Mouse (Mus musculus) adrenal gland (tissue): ENCODE results near the gene Tmem132b.

Experiments
- intact Hi-C: fragments of 180-260 bp; cut with DNase I; formaldehyde crosslinking; loops from one replicate; pipeline ENCODE4 v1.15.1; 2025

Tmem132b gene

GRCm38 (mm10) chr5:125574886-125575285, 43.3 kb downstream of the Tmem132b start:
- intact Hi-C loops: no loop called here

- intact Hi-C loops: no loop called here
Observed at GRCm38 (mm10) chr5:125575866-125576265, 44.3 kb downstream of the Tmem132b start.

GRCm38 (mm10) chr5:125578661-125579060, 47.1 kb downstream of the Tmem132b start:
- intact Hi-C loops: no loop called here

- intact Hi-C loops: no loop called here
Observed at GRCm38 (mm10) chr5:125579153-125579552, 47.6 kb downstream of the Tmem132b start.

- intact Hi-C loops: no loop called here
Observed at GRCm38 (mm10) chr5:125583298-125583697, 51.7 kb downstream of the Tmem132b start.

- intact Hi-C loops: no loop called here
Observed at GRCm38 (mm10) chr5:125583836-125584235, 52.3 kb downstream of the Tmem132b start.

GRCm38 (mm10) chr5:125585211-125585610, 53.6 kb downstream of the Tmem132b start:
- intact Hi-C loops: no loop called here

- intact Hi-C loops: no loop called here
Observed at GRCm38 (mm10) chr5:125588203-125588602, 56.6 kb downstream of the Tmem132b start.

GRCm38 (mm10) chr5:125588876-125589667, 57.5 kb downstream of the Tmem132b start:
- intact Hi-C loops: no loop called here

- intact Hi-C loops: no loop called here
Observed at GRCm38 (mm10) chr5:125598056-125598455, 66.5 kb downstream of the Tmem132b start.

- intact Hi-C loops: no loop called here
Observed at GRCm38 (mm10) chr5:125607146-125607545, 75.6 kb downstream of the Tmem132b start.

- intact Hi-C loops: no loop called here
Observed at GRCm38 (mm10) chr5:125609968-125610367, 78.4 kb downstream of the Tmem132b start.

- intact Hi-C loops: no loop called here
Observed at GRCm38 (mm10) chr5:125612460-125612859, 80.9 kb downstream of the Tmem132b start.

GRCm38 (mm10) chr5:125613136-125613535, 81.6 kb downstream of the Tmem132b start:
- intact Hi-C loops: no loop called here

- intact Hi-C loops: no loop called here
Observed at GRCm38 (mm10) chr5:125614348-125614747, 82.8 kb downstream of the Tmem132b start.

GRCm38 (mm10) chr5:125617050-125617449, 85.5 kb downstream of the Tmem132b start:
- intact Hi-C loops: no loop called here

GRCm38 (mm10) chr5:125627816-125628348, 96.3 kb downstream of the Tmem132b start:
- intact Hi-C loops: no loop called here

- intact Hi-C loops: no loop called here
Observed at GRCm38 (mm10) chr5:125634666-125635065, 103.1 kb downstream of the Tmem132b start.

- intact Hi-C loops: no loop called here
Observed at GRCm38 (mm10) chr5:125640966-125641365, 109.4 kb downstream of the Tmem132b start.

- intact Hi-C loops: no loop called here
Observed at GRCm38 (mm10) chr5:125641531-125642147, 110.1 kb downstream of the Tmem132b start.

GRCm38 (mm10) chr5:125648236-125648635, 116.7 kb downstream of the Tmem132b start:
- intact Hi-C loops: no loop called here

- intact Hi-C loops: no loop called here
Observed at GRCm38 (mm10) chr5:125649982-125650381, 118.4 kb downstream of the Tmem132b start.

- intact Hi-C loops: no loop called here
Observed at GRCm38 (mm10) chr5:125658101-125658500, 126.5 kb downstream of the Tmem132b start.
